Mouse (Mus musculus): Measurements from ENCODE around the gene Olfr458. TPM values are rescaled to one million over a fixed set of nuclear protein-coding genes. Genes with fewer than 3 reads are reported as not detected.
A peak's percentile ranks its signal among the peaks of the same experiment; 100 is the strongest.
"Not testable (repeated sequence)": the region's sequence is repeated elsewhere in the genome, so short reads cannot be mapped to it uniquely, and the experiment has no call there.

The Olfr458 gene
- total RNA-seq (2014; fragmentation: Nextera tagmentation) (not detected in 2 replicates), total RNA-seq (2017) (not detected in 2 replicates)

DNA sequence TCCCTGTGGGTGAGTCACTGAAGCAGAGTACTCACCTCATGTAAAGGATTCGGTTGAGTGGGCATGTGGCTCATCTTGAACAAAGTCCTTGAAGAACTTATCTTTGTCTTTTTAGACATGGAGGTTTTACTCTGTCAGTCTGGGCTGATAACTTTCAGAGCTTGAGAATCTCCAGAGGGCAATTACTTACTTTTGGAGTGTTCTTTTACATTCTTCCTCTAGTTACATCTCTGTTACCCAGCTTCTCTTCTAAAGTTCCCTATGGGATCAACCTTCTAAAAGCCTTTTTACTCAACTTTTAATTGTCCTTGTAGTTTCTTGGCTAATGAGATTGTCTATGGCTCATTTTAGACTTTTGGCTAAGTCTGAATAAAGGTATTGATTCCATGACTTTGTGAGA, at the start of gene Olfr458:
TSS of gene Olfr458 (minus strand) at position 101 of the 400 bp plus-strand sequence.
- ATAC-seq (replicated peaks; ENCODE audit: poor library complexity, severe bottlenecking): no peak

DNA sequence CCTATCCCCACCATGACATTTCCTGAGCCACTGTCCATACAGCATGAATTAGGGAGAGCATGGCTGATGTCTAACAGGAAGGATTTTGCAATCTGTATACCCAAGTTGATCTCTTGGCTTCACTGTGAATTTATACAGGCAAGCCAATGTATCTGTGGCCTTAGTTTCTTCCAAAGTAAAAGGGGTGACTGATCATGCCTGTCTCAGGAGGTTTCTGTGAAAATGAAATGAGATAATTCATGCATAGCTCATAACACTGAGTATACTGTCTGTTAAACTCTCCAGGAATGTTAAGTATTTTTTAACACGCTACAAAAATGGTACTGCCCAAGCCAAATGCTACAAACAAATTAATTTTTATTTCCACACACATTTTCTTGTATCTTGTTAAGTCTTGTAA, 48.5 kb upstream of the Olfr458 start:
- ATAC-seq (replicated peaks; ENCODE audit: poor library complexity, severe bottlenecking): no peak

DNA sequence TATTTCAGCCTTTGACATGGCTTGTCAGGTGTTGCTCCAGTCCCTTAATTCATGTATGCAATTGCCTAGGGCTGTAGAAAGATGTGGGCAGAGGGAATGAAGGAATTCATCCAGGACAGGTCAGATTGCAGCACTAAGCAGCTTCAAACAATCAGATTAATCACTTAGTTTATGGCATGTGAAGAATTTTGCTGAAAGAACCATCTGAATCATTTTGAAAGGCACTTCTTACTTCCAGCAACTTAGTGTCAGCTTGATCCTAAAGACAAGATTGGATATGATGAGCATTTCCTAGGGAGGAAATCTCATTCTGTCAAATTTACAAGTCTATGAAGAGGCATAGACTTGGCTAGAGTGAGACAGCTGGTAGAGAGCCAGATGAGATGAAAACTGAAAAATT, 44.3 kb upstream of the Olfr458 start:
- ATAC-seq (replicated peaks; ENCODE audit: poor library complexity, severe bottlenecking): no peak

DNA sequence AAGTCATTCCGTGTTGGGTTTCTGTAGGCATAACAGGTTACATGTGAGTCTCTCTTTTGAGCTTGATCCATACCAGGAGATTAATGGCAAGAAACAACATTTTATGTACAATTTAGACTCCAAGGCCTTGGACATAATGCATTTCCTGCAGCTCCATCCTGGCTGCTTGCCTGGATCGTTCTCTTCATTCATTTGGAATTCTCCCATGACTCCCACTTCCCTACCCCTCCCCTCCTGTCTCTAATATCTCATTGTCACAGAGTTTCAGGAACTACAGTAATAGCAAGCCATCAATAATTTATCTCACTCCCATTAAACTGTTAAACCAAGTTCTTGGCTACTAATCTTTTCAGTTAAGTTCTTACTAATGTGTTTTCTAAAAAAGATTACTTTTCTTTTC, 38.5 kb upstream of the Olfr458 start:
- no peak for ATAC-seq (replicated peaks; ENCODE audit: poor library complexity, severe bottlenecking)

DNA sequence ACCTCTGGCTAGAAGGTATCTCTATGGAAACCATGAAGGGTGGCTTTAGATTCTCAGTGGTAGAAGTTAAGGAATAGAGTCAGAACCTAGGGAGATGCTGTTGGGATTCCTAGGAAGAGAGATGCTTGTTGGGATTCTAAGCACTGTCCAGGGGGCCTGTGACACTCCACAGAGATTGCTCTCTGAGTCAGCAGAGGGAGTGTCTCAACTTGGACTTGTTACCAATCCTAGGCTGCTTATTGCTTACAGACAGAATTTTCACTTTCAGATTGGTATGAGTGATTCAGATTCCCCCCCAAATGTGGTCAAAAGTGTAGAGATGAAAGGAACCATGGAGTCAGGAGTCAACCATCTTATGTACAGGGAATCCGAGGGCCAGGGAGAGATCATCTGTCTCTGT, 24.7 kb upstream of the Olfr458 start:
- ATAC-seq (replicated peaks; ENCODE audit: poor library complexity, severe bottlenecking): no peak

DNA sequence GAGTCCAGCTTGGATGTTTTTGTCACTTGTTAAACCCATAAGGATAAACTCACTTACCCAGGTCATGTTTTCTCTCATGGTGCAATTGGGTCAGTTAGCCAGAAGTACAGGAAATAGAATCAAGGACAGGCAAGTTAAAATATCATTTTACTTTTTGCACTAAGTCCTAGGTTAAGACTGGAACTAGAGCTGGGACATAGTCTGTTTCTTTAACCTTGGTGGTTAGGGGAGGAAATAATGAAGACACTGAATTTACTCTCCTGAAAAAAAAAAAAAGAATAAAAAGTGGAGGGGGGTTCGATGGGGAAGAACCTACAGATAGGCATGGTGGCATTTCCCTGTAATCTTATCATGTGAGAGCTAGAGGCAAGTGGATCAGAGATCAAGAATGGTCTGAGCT, 22.1 kb upstream of the Olfr458 start, which contains the start of gene Olfr456:
TSS of gene Olfr456 (minus strand) at position 101 of the 400 bp plus-strand sequence.
- no peak for ATAC-seq (replicated peaks; ENCODE audit: poor library complexity, severe bottlenecking)

DNA sequence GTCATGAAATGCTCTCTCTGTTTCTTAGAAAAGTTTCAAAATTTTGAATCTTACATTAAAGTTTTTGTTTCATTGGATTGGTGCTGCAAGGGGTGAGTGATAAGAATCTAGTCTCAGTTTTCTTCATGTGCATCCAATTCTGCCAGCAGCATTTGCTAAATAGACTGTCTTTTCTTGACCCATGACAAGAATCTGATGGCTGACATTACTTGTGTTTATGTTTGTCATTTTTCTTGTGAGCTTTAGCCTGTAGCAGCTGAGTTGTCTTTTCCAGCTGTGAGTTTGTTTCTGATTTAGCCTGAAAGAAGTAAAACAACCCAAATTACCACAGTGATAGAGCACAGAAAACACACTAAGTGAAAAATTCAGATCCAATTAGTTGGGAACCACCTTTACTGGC, 19.6 kb upstream of the Olfr458 start:
- ATAC-seq (replicated peaks; ENCODE audit: poor library complexity, severe bottlenecking): no peak

DNA sequence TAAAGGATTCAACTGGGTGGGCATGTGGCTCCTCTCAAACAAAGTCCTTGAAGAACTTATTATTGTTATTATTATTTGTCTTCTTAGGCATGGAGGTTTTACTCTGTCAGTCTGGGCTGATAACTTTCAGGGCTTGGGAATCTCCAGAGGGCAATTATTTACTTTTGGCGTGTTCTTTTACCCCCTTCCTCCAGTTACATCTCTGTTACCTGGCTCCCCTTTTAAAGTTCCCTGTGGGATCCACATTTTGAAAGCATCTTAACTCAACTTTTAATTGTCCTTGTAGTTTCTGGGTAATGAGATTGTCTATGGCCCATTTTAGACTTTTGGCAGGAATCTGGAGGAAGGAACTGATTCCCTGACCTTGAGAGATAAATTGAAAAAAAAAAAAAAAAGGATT, 11.2 kb upstream of the Olfr458 start, which contains the start of gene Olfr457:
TSS of gene Olfr457 (minus strand) at position 101 of the 400 bp plus-strand sequence.
- ATAC-seq (replicated peaks; ENCODE audit: poor library complexity, severe bottlenecking): no peak

DNA sequence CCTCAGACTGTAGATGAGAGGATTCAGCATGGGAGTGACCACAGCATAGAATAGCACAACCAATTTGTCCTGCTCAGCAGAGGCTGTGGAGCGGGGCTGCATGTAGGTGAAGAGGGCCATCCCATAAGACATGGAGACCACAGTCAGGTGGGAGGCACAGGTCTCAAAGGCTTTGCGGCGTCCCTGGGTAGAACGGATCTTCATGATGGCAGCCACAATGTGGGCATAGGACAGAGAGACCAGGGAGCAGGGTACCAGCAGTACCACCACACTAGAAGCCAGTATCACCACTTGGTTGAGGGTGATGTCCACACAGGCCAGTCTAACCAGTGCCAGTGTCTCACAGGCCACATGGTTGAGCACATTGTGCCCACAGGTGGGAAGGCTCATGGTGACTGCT, 6.3 kb upstream of the Olfr458 start:
- ATAC-seq (replicated peaks; ENCODE audit: poor library complexity, severe bottlenecking): not testable (repeated sequence)

DNA sequence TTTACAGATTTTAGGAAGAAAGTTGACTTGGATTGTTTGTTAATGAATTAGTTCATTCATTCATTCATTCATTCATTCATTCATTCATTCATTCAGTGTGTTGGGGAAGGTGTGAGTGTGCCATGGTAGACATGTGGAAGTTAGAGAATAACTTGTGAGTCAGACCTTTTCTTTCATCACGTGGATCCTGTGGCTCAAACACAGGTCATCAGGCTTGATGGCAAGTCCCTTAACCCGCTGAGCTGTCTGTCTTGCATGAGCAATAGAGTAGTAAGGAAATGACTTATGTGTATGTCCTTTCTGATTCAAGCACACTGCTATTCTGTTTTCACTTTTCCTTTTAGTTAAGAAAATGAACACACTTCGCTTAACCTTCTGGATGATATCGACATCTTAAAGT, 5.5 kb upstream of the Olfr458 start:
- no peak for ATAC-seq (replicated peaks; ENCODE audit: poor library complexity, severe bottlenecking)

DNA sequence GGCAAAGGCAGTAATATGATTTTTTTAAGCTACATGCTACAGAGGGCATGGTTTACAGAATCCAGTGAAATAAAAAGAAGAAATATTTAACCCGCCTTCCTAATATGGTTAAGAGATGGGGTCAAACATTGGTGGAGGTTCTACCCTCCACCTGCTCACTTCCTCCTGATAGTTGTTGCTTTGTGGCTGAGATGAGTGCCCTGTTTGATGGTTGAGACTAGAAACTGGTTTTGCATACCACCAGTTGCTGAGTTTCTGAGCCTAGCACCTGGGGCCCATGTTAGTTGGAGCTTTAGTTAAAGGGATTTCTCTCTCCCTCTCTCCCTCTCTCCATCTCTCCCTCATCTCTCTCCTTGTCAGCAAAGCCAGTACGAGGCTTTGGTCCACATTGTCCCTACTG, 17.6 kb downstream of the Olfr458 start:
- ATAC-seq (replicated peaks; ENCODE audit: poor library complexity, severe bottlenecking): no peak

DNA sequence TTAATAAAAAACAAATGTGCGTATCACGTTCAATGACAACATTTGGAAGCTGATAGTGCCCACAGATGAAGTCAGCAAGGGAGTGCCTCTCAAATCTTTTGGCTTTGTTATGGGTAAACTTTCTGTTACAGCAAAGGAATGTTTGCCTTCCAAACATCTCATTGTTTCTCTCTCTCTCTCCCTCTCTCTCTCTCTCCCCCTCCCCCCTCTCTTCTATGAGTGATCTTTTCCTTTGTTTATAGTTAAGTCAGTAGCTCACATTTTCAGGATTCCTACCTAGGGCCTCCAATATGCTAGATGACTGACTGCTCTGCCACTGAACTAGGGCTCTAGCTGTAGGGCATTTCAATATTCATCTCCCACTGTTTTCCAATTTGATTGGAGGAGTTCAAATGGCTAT, 20.5 kb downstream of the Olfr458 start:
- ATAC-seq (replicated peaks; ENCODE audit: poor library complexity, severe bottlenecking): no peak

DNA sequence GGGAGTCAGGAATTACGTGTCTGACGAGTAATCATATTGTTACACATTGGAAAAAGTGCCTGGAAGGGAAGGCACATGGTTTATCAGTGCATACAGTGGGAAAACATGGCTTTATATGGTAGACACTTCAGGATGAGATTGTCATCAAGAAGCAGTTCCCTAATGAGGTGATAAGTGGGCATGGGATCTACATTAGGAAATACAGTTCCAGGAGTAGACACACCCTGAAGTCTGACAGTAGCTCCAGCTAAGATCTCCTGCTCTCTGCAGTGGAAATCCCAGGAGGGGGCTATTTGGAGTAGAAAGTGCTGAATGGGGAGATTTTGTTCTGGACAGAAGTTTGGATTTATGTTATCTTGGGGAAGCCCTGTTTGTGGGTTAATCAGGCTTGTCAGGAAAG, 23.6 kb downstream of the Olfr458 start:
- ATAC-seq (replicated peaks; ENCODE audit: poor library complexity, severe bottlenecking): no peak

DNA sequence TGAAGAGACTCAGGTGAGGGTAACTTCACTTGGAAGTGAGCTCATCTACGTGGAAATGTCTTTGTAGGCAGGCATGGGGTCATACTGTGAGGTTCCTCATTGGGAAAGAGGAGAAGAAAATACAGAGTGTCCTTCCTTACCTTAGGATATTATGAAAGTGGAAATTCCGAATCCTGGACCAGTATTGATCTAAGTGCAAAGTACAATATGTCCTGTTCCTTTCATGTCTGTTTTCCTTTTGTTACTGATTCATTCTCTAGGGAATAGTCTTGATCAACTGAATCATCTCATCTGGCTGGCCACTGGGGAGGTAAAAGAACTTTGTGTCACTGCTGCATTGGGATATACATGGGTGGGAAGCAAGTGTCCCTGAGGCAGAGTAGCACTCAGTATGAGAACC, 29.5 kb downstream of the Olfr458 start:
- no peak for ATAC-seq (replicated peaks; ENCODE audit: poor library complexity, severe bottlenecking)

DNA sequence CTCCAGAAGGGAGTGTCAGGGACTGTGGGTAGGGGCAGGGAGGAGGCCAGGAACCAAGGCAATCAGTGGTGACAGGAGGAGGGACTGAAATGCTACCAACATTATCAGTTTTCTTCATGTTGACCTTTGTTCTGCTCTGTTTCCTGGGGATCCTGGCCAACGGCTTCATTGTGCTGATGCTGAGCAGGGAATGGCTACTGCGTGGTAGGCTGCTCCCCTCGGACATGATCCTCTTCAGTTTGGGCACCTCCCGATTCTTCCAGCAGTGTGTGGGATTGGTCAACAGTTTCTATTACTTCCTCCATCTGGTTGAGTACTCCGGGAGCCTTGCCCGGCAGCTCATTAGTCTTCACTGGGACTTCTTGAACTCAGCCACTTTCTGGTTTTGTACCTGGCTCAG, 30.6 kb downstream of the Olfr458 start, which contains the start of gene Tas2r126:
TSS of gene Tas2r126 (plus strand) at position 90 of the 400 bp plus-strand sequence.
- ATAC-seq (replicated peaks; ENCODE audit: poor library complexity, severe bottlenecking): no peak

DNA sequence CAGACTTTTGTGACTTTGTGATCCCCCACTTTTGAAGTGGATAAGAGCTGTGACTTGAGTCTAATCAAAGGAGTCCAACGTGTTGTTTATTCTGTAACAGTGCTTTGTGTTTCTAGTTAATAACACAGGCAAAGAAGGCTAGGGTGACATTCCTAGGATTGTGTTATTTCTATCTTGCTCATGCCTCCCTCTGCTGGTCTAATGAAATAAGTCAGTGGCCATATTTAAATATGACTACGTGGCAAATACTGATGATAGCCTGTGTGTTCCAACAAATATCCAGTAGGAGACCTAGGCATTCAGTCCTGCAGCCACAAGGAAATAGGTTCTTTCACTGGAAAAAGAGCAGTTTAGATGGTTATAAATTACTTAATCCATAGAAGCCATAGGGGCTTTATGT, 31.4 kb downstream of the Olfr458 start:
- peak; percentile 44 for ATAC-seq (replicated peaks; ENCODE audit: poor library complexity, severe bottlenecking)

DNA sequence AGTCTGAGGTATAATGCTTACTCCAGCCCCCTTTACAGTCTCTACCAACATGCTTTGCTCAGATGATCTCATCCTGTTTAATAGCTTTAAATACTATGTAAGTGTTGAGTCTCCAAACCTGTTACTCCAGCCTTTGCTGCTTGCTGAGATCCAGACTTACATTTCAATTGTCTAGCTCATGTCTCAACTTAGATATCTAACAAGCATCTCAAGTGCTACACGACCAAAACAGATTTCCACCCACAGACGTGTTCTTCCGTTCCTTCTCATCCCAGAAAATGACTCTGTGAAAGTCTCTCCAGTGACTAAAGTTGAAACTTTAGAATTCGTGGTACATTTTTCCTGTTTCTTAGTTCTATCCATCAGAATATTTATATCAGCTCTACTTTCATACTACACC, 38.7 kb downstream of the Olfr458 start:
- ATAC-seq (replicated peaks; ENCODE audit: poor library complexity, severe bottlenecking): no peak

DNA sequence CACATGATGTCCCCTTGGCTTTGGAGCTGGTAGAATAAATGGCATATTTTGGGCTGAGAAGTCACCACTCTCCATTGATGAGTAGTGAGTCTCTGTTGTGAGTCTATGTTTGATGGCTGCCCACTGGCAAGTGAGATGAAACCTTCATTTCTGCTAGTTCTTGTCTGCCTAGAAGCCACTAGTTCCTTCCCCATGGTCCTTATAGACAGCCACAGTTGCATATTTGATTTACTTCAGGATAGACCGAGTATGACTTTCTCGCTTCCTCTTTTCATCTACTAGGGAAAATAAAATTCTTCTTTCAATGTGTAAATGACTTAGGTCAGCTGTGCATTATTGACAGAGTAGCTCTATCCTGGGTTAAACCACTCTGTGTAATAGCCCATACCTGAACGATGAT, 40.5 kb downstream of the Olfr458 start:
- ATAC-seq (replicated peaks; ENCODE audit: poor library complexity, severe bottlenecking): peak; percentile 47

DNA sequence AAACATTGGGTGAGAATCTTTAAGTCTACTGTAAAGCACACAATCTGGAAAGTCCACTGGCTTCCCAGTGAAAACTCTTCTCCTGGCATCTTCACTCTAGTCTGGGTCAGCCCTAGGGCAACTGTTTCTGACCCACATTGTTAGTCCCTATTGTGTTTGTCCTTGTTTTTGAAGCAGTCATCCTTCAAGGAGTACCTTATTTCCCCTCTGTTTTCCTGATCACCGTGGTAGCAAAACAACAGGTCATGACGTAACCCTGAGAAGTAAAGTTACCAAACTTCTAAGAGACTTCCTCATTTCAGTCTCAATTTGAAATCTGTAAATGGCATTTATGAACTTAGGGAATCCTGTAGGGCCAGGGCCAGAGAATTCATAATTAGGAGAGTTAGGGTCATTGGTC, 43.6 kb downstream of the Olfr458 start:
- ATAC-seq (replicated peaks; ENCODE audit: poor library complexity, severe bottlenecking): peak; percentile 92

DNA sequence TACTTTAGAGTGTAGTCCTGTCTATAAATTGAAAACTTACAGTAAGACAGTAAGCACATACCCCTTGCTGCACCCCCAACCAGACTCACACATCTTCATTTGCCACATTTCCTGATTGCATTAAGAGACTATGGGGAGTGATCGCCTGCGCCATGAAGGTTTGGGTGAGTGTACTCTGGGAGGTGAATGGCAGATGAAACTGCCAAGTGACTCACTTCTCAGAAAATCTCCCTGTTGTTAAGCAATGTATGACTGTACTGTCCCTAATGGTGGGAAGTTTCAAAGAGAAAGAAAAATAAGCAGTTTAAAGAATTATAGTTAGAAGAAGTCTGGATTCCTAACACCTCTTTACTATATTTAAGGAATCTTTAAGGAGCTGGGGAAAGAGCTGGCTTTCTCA, 45.6 kb downstream of the Olfr458 start:
- ATAC-seq (replicated peaks; ENCODE audit: poor library complexity, severe bottlenecking): peak; percentile 69

Data from granulocyte monocyte progenitor cell, adult 5-6 weeks (primary cell).